Mouse (Mus musculus): Measurements from ENCODE around the gene Col4a1. TPM values are rescaled to one million over a fixed set of nuclear protein-coding genes. Genes with fewer than 3 reads are reported as not detected.

The Col4a1 gene
- polyA plus RNA-seq (2015; fragmentation: Illumina TruSeq; extraction: RNeasy Lipid Tissue Mini Kit (QIAGEN cat#74804); ENCODE audit: insufficient read depth, low replicate concordance): 34.0 TPM

DNA sequence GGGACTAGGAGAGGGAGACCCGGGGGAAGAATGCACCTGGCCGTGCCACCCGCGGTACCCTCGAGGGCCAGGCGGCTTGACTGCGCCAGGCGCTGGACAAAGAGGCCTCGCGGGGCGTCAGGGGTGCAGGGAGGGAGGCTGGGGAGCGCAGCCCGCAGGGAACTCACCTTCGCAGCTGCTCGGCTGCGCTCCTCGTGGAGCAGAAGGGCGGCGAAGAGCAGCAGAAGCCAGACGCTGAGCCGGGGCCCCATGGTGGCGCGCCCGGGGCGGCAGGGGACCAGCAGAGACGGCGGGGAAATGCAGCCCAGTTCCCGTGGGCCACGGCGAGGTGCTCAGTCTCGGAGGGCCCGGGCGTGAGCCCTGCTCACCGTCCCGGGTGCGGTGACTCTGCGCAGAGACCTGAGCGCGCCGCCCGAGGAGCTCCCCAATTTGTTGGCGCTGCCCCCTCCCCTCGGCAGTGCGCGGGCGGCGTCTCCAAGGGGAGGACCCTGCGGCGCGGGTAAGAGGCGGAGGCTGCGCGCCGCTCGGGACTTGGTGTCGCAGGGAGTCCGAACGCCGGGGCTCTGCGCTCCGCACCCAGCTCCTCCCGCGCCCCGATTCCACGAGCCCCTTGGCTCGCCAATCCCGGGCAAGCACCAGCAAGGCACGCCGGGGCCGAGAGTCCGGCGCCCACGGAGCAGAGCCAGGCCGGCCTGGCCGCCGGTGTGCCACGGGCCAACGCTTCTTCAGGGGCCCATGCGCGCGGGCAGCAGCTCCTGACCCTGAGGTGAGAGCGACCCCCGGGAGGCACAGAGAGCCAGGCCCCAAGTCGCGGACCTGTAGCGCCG, at the start of gene Col4a1, which contains the start of gene Col4a2:
Gene Col4a1, minus strand, starts transcription at position 478 of the 827 bp plus-strand sequence.
Gene Col4a2, plus strand, starts transcription at position 457 of the 827 bp plus-strand sequence.

Other genes starting within 250 kb of the Col4a1 start
- 13.5 TPM for gene Col4a2, start within 50 bp of the Col4a1 start, polyA plus RNA-seq (2015; fragmentation: Illumina TruSeq; extraction: RNeasy Lipid Tissue Mini Kit (QIAGEN cat#74804); ENCODE audit: insufficient read depth, low replicate concordance)
- 11.0 TPM for gene Rab20, start 165.9 kb upstream of the Col4a1 start, polyA plus RNA-seq (2015; fragmentation: Illumina TruSeq; extraction: RNeasy Lipid Tissue Mini Kit (QIAGEN cat#74804); ENCODE audit: insufficient read depth, low replicate concordance)
- 37.4 TPM for gene Naxd, start 184.7 kb upstream of the Col4a1 start, polyA plus RNA-seq (2015; fragmentation: Illumina TruSeq; extraction: RNeasy Lipid Tissue Mini Kit (QIAGEN cat#74804); ENCODE audit: insufficient read depth, low replicate concordance)
- gene Cars2, start 238.0 kb upstream of the Col4a1 start, polyA plus RNA-seq (2015; fragmentation: Illumina TruSeq; extraction: RNeasy Lipid Tissue Mini Kit (QIAGEN cat#74804); ENCODE audit: insufficient read depth, low replicate concordance): 34.0 TPM
- gene Ing1, start 242.7 kb upstream of the Col4a1 start, polyA plus RNA-seq (2015; fragmentation: Illumina TruSeq; extraction: RNeasy Lipid Tissue Mini Kit (QIAGEN cat#74804); ENCODE audit: insufficient read depth, low replicate concordance): 44.3 TPM

Data from spleen, adult 10 weeks (tissue).